Mouse (Mus musculus) brown adipose tissue, adult 24 weeks (tissue): ENCODE measurements at regions not wholly inside any gene's neighbourhood (a gene's known extent, or its start where the extent isn't known, plus 50 kb on each side); places are given as distances from the start of the nearest gene placed in this dataset.

Source experiments
- H3K27ac ChIP-seq: fragments of 200-500 bp; replicated peaks from 2 replicates; pipeline ENCODE4 v1.5.1; 2012; ENCODE audit warnings: low read depth, mild to moderate bottlenecking, low read length
- H3K4me1 ChIP-seq: fragments of 200-500 bp; 2 replicates; pipeline ENCODE4 v1.6.1; 2012; ENCODE audit warnings: low read length, mixed read lengths; ENCODE audit not compliant: control insufficient read depth, insufficient read depth, insufficient read length
- H3K4me3 ChIP-seq: fragments of 200-500 bp; 2 replicates; pipeline ENCODE4 v1.5.1; 2012; ENCODE audit warnings: low read depth, mild to moderate bottlenecking, low read length, moderate library complexity; ENCODE audit not compliant: insufficient read depth

DNA sequence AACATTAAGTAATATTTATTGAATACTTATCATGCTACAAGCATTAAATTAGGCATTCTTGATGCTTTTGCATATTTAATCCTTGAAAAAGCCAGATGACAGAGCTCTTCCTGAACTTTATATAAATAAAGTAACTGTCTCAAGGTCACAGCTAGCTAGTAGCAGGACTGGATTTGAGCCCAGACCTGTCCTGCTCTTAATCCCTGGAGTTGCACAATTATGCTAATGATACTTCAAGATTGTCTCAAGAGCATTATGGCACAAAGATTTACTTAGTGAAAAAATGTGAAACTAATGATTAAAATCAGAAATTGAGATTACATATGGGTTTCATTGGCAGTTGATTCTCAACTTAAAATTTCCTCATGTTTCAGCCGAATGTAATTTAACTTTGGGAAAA lies 273.5 kb upstream of the Emcn start:
- Histone ChIP-seq H3K4me3 (no peak overlapping the region), H3K4me1 (no peaks in the 10 kb centered on the region; the same call in 1 of the 2 replicates), H3K27ac (no peak overlapping the region)

DNA sequence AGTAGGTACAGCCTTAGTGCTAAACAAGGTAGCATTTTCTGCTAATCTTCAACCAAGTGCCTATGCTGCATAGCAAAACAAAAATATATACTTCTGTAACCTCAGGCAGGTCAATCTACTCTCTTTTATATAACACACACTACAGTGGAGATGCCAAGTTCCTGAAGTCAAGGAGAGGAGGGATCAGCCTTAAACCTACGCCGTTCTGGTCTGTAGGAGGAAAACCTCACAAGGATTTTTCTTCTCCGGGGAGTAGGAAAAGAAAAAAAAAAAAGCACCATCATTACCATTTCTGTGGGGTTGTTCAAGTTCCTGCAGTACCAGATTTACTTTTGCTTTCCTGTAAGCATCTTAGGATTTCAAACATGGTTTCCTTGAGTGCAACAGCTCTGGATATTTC lies 271.5 kb upstream of the Emcn start:
- Histone ChIP-seq H3K4me3 (no peak overlapping the region), H3K4me1 (no peaks in the 10 kb centered on the region; the same call in 1 of the 2 replicates), H3K27ac (no peak overlapping the region)

DNA sequence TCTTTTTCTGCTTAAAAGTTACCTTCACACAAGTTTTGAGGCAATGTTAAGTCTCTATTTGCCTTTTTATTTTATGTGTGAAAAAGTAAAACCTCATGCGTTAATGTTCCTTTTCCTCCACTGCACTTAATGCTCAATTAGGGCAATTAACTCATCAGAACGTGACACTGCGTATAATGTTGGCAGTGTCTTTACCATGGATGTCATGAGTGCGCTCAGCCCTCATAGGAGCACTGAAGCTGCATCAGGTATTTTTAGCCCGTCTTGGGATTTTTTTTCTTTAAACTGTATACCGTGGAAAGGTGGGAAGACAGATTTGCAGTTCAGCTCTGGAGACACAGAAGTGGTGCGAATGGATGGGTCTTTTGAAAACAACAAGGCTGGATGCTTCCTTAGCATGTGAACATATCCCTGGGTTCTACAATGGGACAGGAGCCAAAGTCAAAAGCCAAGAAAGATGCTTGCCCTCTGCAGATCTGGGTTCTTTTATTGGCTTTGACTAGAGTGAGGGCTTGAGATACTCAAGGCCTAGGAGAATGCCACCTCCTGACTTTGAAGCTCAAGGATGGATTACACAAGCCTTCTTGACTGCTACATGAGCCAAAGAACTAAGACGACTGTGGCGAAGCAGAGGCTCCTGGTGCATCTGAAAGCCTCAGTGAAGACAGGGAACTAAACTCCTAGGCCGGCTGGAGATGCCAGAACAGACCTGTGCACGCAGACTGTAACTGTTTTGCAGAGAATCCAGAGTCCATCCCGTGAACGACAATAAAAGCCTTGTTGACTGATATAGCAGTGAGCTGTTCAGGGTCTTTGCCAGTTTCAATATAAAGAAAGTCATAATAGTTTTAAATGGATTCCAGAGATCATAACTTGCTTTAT lies 262.9 kb upstream of the Emcn start:
- Histone ChIP-seq H3K4me1 (no peaks in the 10 kb centered on the region), H3K4me3 (no peak overlapping the region), H3K27ac (no peak overlapping the region)

DNA sequence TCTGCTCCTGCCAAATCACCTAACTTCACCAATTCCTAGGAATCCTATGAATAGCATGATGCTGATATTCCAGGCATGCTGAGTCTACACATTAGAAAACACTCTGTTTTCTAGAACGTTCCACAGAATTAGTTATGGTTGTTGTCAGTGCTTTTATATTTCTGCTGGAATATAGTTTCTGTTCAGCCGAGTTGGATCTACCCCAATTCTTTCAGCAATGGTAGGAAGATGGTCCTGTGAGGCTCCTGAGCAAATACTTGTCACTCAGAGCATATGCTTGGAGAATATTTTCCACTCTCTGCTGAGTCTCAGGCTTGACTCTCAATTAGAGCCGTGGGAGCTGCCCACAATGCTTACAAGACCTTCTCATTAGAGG lies 262.3 kb upstream of the Emcn start:
- H3K4me3 ChIP-seq, result no peak overlapping the region

DNA sequence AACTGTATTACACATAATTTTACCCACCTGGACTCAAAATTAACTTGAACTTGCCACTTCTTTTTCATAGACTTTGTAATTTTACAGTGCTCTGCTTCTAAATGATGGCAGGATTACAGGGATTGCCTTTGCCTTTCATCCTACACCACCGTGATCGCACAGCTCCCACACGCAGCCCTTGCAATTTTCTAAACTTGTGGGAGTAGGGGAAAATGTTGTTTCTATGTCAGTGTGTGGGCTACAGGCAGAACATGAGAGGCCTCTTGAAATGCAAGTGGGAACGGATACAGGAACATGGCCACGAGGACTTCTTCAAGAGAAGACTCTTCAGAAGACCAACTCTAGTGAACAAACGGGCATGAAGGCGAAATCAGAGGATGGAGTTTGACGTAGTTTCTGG lies 254.0 kb upstream of the Emcn start:
- Histone ChIP-seq H3K4me3 (no peak overlapping the region), H3K4me1 (no peaks in the 10 kb centered on the region), H3K27ac (no peak overlapping the region)

More for the DNA sequence above, 262.3 kb upstream of the Emcn start:
- Histone ChIP-seq H3K27ac (no peak overlapping the region), H3K4me1 (no peaks in the 10 kb centered on the region)

DNA sequence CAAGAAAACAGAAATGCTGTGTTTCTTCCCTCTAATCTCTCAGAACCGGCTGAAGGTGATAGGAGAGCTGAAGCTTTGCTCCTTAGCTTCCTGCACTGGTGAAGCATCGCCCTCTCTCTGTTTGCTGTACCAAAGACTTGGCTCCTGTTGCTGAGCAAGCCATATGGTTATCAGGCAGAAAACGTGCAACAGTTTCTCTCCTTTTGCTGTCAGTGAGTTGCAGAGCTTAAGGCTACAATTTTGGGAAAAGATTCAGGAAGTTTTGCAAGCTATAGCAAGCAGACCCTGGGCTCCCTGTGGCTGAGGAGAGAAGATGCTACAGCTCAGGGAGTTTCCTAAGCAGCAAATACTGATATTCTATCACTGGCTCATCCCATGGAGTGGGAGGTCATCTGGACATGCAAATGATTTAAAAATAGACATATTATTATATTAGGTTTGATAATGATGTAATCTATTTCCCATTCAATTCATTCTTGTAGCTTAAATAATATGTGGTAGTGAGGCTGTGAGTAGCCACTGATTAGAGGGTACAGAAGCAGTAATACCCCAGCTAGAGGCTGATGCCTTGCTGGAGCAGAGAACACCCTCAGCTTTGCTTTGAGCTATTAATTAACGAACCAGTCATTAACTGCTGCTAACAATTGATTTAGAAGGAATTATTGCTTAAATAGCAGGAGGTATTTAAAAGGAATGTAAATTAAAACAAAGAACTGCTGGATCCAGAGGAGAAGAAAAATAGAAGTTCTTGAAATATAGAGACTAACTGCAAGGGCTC lies 240.1 kb upstream of the Emcn start:
- Histone ChIP-seq H3K4me3 (no peak overlapping the region), H3K27ac (no peak overlapping the region), H3K4me1 (no peaks in the 10 kb centered on the region)

DNA sequence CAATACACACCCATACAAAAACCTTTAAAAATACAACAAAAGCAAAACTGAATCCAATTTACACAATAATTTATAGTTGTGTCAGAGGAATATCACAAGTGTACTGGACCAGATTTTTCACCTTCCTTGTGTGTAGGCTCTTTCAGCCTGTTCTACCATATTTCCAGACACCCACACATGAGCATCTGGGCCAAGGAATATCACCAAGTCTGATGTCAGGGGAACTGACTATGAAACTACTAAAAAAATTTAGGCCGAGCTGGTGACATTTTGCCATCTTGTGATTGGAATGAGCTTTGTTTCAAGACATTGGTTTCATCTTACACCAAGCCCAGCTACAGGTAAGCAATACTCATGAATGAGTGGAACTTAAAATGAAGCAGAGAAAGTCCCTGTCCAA lies 234.9 kb upstream of the Emcn start:
- peaks cover 2% of the 10 kb centered on the region; the same call in 1 of the 2 replicates for H3K4me1 ChIP-seq
- no peak overlapping the region for H3K4me3 ChIP-seq
- no peak overlapping the region for H3K27ac ChIP-seq

DNA sequence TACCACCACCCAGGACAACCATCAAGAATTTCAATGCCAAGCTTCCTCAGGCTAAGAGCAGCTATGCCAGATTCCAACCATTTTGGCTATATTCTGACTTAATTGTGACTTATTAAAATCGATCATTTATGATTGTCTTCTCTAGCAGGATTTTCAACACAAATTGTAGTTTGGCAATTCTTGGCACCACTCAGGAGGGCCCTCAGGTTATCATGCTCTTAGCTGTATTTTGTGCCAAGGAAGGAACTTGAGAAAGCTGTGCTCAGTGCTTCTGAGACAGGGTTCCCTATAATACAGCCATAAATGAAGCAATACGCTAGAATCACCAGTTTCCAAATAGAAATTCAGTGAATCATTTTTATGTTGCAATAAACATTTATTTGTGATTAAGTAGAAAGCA lies 232.7 kb upstream of the Emcn start:
- no peak overlapping the region for H3K4me3 ChIP-seq
- H3K4me1 ChIP-seq, result peaks cover 2% of the 10 kb centered on the region; the same call in 1 of the 2 replicates
- no peak overlapping the region for H3K27ac ChIP-seq

DNA sequence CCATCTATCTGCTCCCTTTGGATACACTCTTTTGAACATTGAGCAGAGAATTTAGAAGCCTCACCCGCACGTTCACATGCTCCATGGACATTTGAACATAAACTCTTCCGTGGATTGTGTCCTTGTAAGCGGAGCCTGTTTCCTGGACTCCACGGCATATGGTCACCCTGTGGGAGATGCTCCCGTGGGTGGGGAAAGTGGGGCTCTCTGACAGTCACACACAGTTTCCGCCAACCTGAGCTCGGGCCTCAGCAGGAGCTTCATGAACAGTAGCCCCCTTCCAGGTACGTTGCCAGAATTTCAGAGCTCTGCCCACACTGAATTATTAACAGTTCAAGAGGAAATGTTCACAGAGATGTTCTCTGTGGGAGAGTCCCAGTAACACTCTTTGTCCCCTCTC lies 231.1 kb upstream of the Emcn start:
- Histone ChIP-seq H3K27ac (no peak overlapping the region), H3K4me1 (peaks cover 2% of the 10 kb centered on the region; the same call in 1 of the 2 replicates), H3K4me3 (no peak overlapping the region)

DNA sequence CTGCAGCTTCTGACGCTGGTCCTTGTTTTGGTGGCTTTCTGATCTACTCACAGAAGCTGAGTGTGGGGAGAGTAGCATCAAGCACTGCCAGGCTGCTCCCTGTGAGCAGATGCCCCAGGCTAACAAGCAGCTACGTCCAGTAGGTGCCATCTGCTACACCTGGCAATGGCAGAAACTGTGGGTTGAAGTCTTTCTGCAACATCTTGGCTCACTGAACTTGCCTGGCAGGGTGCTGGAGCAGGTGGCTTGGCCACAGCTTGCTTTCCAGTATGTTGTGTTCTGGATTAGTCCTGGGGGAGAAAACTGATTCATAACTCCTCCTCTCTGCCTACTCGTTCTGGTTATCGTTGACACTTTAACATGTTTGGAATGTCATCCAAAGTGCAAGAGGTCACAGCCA lies 230.4 kb upstream of the Emcn start:
- H3K4me1 ChIP-seq, result peaks cover 2% of the 10 kb centered on the region; the same call in 1 of the 2 replicates
- H3K27ac ChIP-seq, result no peak overlapping the region
- H3K4me3 ChIP-seq, result no peak overlapping the region

DNA sequence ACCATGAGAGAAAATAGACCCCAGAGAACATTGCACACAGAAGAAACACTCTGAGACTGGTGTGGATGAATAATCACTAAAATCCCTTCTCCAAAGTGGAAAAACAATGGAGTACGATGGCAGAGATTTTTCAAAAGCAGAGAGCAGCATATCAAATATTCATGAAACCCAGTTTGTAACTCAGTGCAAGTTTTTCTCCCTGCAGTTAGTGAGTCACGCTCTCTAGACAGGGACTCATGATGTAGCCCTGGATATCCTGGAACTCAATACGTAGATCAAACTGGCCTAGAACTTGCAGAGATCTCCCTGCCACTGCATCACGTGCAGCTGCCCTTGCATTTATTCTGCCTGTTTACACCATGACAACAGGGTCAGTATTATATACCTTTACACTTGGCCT lies 210.9 kb upstream of the Emcn start:
- H3K4me1 ChIP-seq, result no peaks in the 10 kb centered on the region
- H3K27ac ChIP-seq, result no peak overlapping the region

DNA sequence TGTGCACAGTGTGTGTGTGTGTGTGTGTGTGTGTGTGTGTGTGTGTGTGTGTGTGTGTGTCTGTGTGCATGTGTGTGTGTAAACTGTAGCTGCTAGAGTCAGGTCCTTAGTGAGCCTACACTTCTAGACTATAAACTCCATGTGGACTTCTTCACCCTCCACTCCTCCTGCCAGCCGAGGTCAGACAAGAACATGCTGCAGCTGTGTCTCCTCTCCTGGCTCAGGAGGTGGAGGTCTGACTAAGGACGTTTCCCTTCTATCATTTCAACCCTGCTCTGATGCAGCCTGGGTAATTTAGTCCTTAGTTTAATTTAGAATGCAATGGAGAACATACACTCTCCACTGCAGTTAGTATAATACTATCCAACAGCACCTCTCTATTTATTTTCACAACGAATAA lies 198.8 kb upstream of the Emcn start:
- no peak overlapping the region for H3K27ac ChIP-seq
- no peak overlapping the region for H3K4me3 ChIP-seq
- no peaks in the 10 kb centered on the region for H3K4me1 ChIP-seq

More for the DNA sequence above, 210.9 kb upstream of the Emcn start:
- no peak overlapping the region for H3K4me3 ChIP-seq

DNA sequence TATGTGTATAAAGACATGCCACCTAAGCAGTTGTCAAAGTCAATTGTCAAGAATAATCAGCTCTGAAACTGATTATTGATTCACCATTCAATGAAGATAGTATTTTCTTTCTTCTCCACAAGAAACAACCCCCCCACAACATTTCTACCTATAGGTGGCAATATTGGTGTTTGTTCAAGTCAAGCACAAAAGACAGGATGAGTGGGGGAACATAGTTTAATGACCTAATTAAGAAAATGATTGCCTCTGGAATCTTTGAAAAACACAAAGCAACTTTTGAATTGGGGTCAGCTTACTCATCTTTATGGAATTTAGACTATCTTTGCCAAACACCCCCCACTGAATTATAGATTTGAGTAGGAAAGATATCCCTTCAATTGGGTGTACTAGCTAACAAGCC lies 194.8 kb upstream of the Emcn start:
- no peak overlapping the region for H3K27ac ChIP-seq
- H3K4me1 ChIP-seq, result no peaks in the 10 kb centered on the region

DNA sequence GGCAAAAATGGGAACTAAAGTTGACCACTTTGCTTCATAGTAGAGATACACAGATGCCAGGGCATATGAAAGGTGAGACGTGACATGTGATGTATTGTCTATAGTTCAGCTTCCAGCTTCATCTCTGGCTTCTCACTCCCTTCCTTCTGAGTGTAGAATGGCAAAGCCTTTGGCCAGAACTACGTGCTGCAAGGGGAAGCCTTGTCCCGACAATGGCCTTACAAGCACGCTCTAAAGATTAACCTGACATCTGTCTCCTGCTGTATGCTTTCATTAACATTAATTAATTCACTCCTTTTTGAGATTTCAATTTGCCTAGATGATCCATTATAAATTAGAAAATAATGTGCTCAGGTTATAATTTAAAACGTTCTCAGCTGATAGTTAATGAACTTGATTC lies 193.5 kb upstream of the Emcn start:
- no peak overlapping the region for H3K4me3 ChIP-seq
- H3K4me1 ChIP-seq, result no peaks in the 10 kb centered on the region; the same call in 1 of the 2 replicates
- H3K27ac ChIP-seq, result no peak overlapping the region

More for the DNA sequence above, 194.8 kb upstream of the Emcn start:
- H3K4me3 ChIP-seq, result no peak overlapping the region

DNA sequence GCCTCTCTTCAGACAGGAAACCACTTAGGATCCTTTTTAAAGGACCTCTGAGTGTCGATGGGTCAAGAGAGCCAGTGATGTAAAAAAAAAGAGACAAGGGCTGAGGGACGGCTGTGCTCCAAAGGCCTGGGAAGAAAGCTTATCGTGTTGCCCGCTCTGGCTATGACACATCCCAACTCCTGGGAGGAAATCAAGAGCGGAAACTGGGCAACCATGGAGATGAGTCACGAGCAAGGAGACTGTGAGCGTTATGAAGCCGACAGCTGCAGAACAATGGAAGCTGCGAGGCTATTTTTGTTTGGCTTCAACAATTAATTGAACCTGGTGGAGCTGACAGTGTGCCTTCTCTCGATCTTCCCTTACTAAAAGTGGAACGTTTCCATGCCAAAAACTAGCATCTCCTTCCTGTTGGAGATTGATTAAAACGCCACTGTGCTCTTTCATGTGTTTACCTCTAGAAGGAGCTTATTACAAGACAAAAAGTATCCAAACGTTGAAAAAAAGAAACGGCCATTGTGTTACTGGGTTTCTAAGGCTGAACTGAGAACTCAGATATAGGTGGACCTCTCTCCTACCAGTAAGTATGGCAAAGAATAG lies 190.4 kb upstream of the Emcn start:
- Histone ChIP-seq H3K27ac (peak overlapping the region; percentile 60), H3K4me3 (no peak overlapping the region)

More for the DNA sequence above, 190.4 kb upstream of the Emcn start:
- no peaks in the 10 kb centered on the region; the same call in 1 of the 2 replicates for H3K4me1 ChIP-seq
